Mouse (Mus musculus): ENCODE measurements at regions not wholly inside any gene's neighbourhood (a gene's known extent, or its start where the extent isn't known, plus 50 kb on each side); places are given as distances from the start of the nearest gene placed in this dataset.

GRCm38 (mm10) chr12:92316285-92316684, 467.3 kb upstream of the Sel1l start:
- TF ChIP-seq NANOG (IDR thresholded peaks at IDR 0.05; ENCODE audit: borderline replicate concordance, low read length) (no peak), CTCF (conservative IDR thresholded peaks at IDR 0.05; ENCODE audit: low read length) (no peak), POU5F1 (IDR thresholded peaks at IDR 0.05; ENCODE audit: borderline replicate concordance, low read length) (no peak)
